In genomic region chrX:19929866-19930265, GRCm38 (mm10) we compare ENCODE assay signal across 25 mouse cellular contexts.
"Had no signal": no experiment of that assay in that cellular context is flagged by ENCODE, and none has a peak within 500 bp of the region (broad histone marks: within the 10 kb centered on the region; RNA-seq: fewer than 3 reads in every experiment).

No protein-coding gene starts in this region.

- H3K4me1 ChIP-seq: forebrain, embryonic 15.5 days; heart, embryonic 13.5 days; heart, embryonic 15.5 days; hindbrain, embryonic 13.5 days; hindbrain, embryonic 15.5 days; limb, embryonic 13.5 days; limb, embryonic 15.5 days; liver, embryonic 12.5 days had no signal

- H3K27me3 ChIP-seq: forebrain, embryonic 15.5 days; heart, embryonic 13.5 days; heart, embryonic 15.5 days; hindbrain, embryonic 13.5 days; hindbrain, embryonic 15.5 days; limb, embryonic 13.5 days; limb, embryonic 15.5 days; liver, embryonic 12.5 days had no signal

- H3K4me3 ChIP-seq: forebrain, embryonic 15.5 days; heart, adult 2 months; heart, embryonic 13.5 days; heart, embryonic 15.5 days; hindbrain, embryonic 13.5 days; hindbrain, embryonic 15.5 days; layer of hippocampus, adult 2 months; limb, embryonic 13.5 days; limb, embryonic 15.5 days; liver, embryonic 12.5 days had no signal

- H3K9ac ChIP-seq: forebrain, embryonic 15.5 days; forebrain, postnatal 0 days; heart, embryonic 13.5 days; heart, embryonic 15.5 days; hindbrain, embryonic 13.5 days; hindbrain, embryonic 15.5 days; limb, embryonic 13.5 days; limb, embryonic 15.5 days; liver, embryonic 12.5 days; liver, embryonic 14.5 days had no signal

- H3K27ac ChIP-seq: forebrain, embryonic 15.5 days; heart, adult 2 months; heart, embryonic 13.5 days; heart, embryonic 15.5 days; hindbrain, embryonic 13.5 days; hindbrain, embryonic 15.5 days; hindbrain, postnatal 0 days; kidney, postnatal 0 days; layer of hippocampus, adult 2 months; limb, embryonic 13.5 days; limb, embryonic 15.5 days; liver, embryonic 12.5 days; liver, embryonic 14.5 days had no signal

- ATAC-seq: forebrain, embryonic 15.5 days; forebrain, postnatal 0 days; hindbrain, postnatal 0 days; intestine, embryonic 16.5 days; liver, embryonic 12.5 days had no signal

- H3K9me3 ChIP-seq: forebrain, embryonic 15.5 days; heart, embryonic 13.5 days; heart, embryonic 15.5 days; hindbrain, embryonic 13.5 days; hindbrain, embryonic 15.5 days; limb, embryonic 13.5 days; limb, embryonic 15.5 days; liver, embryonic 12.5 days had no signal

- H3K4me2 ChIP-seq: forebrain, embryonic 15.5 days; heart, embryonic 11.5 days; heart, embryonic 13.5 days; heart, embryonic 15.5 days; hindbrain, embryonic 13.5 days; hindbrain, embryonic 15.5 days; limb, embryonic 13.5 days; limb, embryonic 15.5 days; liver, embryonic 12.5 days had no signal

- H3K36me3 ChIP-seq: forebrain, embryonic 15.5 days; heart, embryonic 13.5 days; heart, embryonic 15.5 days; hindbrain, embryonic 13.5 days; hindbrain, embryonic 15.5 days; limb, embryonic 13.5 days; limb, embryonic 15.5 days; liver, embryonic 12.5 days had no signal

- DNase-seq: forebrain, postnatal 0 days; gastrocnemius, postnatal 14 days; gastrocnemius, postnatal 36 days; heart, adult 11 months; heart, adult 2 months; heart, postnatal 14 days; heart, postnatal 36 days; layer of hippocampus, adult 9-11 months; layer of hippocampus, postnatal 36 days; left cerebral cortex, postnatal 4 days; lung, adult 18-20 months had no signal
